Mouse (Mus musculus) C2C12 (cell line): ENCODE results near the gene Nudt19.

Source experiments
- CEBPB ChIP-seq: IDR thresholded peaks from one replicate; pipeline ENCODE4 v1.6.1; 2011; ENCODE audit warnings: low read depth, mild to moderate bottlenecking, control low read depth, moderate library complexity
- CTCF ChIP-seq: IDR thresholded peaks from one replicate; pipeline ENCODE4 v1.5.1; 2011; ENCODE audit not compliant: control insufficient read depth, insufficient read depth, insufficient read length
- FOSL1 ChIP-seq: IDR thresholded peaks from one replicate; pipeline ENCODE4 v1.8.0; 2011; ENCODE audit warnings: mild to moderate bottlenecking, low read length; ENCODE audit not compliant: poor library complexity, insufficient read depth, severe bottlenecking
- MAX ChIP-seq: IDR thresholded peaks from one replicate; pipeline ENCODE4 v1.6.1; 2011; ENCODE audit warnings: mild to moderate bottlenecking, control low read depth
- MYOD1 ChIP-seq: IDR thresholded peaks from one replicate; pipeline ENCODE4 v1.6.1; 2011; ENCODE audit warnings: low read depth; ENCODE audit not compliant: control insufficient read depth, insufficient read length
- MYOG ChIP-seq: IDR thresholded peaks from one replicate; pipeline ENCODE4 v1.6.1; 2011; ENCODE audit not compliant: control insufficient read depth, insufficient read length; ENCODE audit errors: extremely low read depth
- USF1 ChIP-seq: IDR thresholded peaks from one replicate; pipeline ENCODE4 v1.6.1; 2011; ENCODE audit warnings: low read depth, mild to moderate bottlenecking, control low read depth, moderate library complexity

DNA sequence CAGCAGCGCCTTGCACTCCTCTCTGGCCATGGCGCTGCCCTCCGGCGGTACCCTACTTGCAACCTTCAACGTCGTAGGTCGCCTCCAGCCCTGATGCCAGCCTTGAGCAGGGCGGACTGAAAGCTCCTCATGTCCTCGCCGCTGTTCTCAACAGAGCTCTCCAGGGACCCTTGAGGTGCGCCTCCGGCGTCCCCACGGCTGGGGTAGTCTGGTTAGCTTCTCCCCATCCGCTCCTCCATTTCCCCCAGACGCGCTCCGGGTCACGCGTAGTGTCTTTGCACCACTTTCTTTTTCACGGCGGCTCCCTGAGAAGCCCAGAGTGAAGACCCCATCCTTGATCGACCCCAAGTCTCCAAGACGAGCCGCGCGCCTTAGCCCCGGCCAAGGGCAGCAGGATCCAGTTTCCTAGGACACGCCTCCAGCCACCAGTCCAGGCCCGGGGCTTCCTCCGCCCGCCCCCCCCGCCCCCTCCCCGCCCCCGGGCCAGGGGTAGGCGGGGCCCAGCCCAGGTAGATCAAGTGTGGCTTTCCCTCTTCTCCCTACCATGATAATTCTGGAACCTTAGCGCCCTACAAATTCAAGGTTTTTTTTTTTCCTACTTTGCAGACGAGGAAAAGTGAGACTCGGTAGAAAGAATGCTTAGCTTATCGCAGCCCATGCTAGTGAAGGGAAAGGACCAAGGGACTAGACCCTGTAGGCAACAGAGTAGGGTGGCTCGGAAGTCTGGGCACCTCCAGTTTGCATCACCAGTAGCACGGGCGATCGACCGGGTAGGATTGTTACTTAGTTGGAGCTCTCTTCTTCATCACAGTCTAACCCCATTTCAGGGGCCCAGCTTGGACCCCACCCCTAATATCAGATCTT, 29.3 kb upstream of the Nudt19 start, which contains the start of gene Rgs9bp:
- TF ChIP-seq CTCF (no peak), MAX (no peak), USF1 (no peak), CEBPB (no peak), MYOD1 (no peak), MYOG (no peak), FOSL1 (no peak)
